Mouse (Mus musculus): ENCODE data around the gene Rexo4. TPM values are rescaled to one million over a fixed set of nuclear protein-coding genes. Genes with fewer than 3 reads are reported as not detected.

The Rexo4 gene
- 24.8 and 29.7 TPM in 2 replicates for polyA plus RNA-seq (2015; fragmentation: Nextera tagmentation; extraction: Ambion mirVana)

- peak within 1 kb of the TSS; percentile 95 for H3K27ac ChIP-seq
- H3K4me3 ChIP-seq (replicated peaks): peak within 1 kb of the TSS; percentile 87
- WGBS (ENCODE audit: insufficient replicate concordance): under 1% methylated on average over 50 of the region's 50 CpGs
- no peaks in the 10 kb centered on the region for H3K9me3 ChIP-seq (replicated peaks)
- DNase-seq: peak; percentile 87
- peak within 1 kb of the TSS; percentile 82 for H3K4me2 ChIP-seq
- peaks cover 28% of the 10 kb centered on the region for H3K36me3 ChIP-seq
- no peaks in the 10 kb centered on the region for H3K27me3 ChIP-seq
- peaks cover 32% of the 10 kb centered on the region for H3K4me1 ChIP-seq (replicated peaks)
- H3K9ac ChIP-seq: peak within 1 kb of the TSS; percentile 89
- peak; percentile 92 for ATAC-seq (ENCODE audit: low read depth)
These were observed at the start of gene Rexo4 for GRCm38 (mm10) chr2:26963923-26964723. Gene Rexo4, minus strand, starts transcription at chr2:26964386.

- ATAC-seq (ENCODE audit: low read depth): peak; percentile 93
- H3K27ac ChIP-seq: peak within 1 kb of the TSS; percentile 43
These were observed 45.6 kb upstream of the Rexo4 start, which contains the start of gene Cacfd1 for GRCm38 (mm10) chr2:27009714-27010244. Gene Cacfd1, plus strand, starts transcription at chr2:27009926.

GRCm38 (mm10) chr2:27007701-27008100 lies 43.5 kb upstream of the Rexo4 start:
- Histone ChIP-seq H3K27me3 (no peaks in the 10 kb centered on the region), H3K27ac (no peak overlapping the region), H3K36me3 (no peaks in the 10 kb centered on the region), H3K4me2 (no peak overlapping the region), H3K9me3 (replicated peaks) (no peaks in the 10 kb centered on the region), H3K9ac (no peak overlapping the region), H3K4me1 (replicated peaks) (peaks cover 22% of the 10 kb centered on the region), H3K4me3 (replicated peaks) (no peak overlapping the region)
- 59% methylated on average over 7 of the region's 7 CpGs for WGBS (ENCODE audit: insufficient replicate concordance)
- DNase-seq: no peak
- ATAC-seq (ENCODE audit: low read depth): no peak

More at GRCm38 (mm10) chr2:27009714-27010244, 45.6 kb upstream of the Rexo4 start, which contains the start of gene Cacfd1:
- H3K4me1 ChIP-seq (replicated peaks): peaks cover 22% of the 10 kb centered on the region
- WGBS (ENCODE audit: insufficient replicate concordance): under 1% methylated on average over 43 of the region's 43 CpGs
- peak within 1 kb of the TSS; percentile 80 for H3K4me2 ChIP-seq
- no peaks in the 10 kb centered on the region for H3K27me3 ChIP-seq
- DNase-seq: peak; percentile 78
- peak within 1 kb of the TSS; percentile 70 for H3K4me3 ChIP-seq (replicated peaks)
- H3K9ac ChIP-seq: peak within 1 kb of the TSS; percentile 84
- H3K36me3 ChIP-seq: peaks cover 10% of the 10 kb centered on the region
- H3K9me3 ChIP-seq (replicated peaks): no peaks in the 10 kb centered on the region

GRCm38 (mm10) chr2:27006255-27006654 lies 42.1 kb upstream of the Rexo4 start:
- Histone ChIP-seq H3K9me3 (replicated peaks) (no peaks in the 10 kb centered on the region), H3K27me3 (no peaks in the 10 kb centered on the region), H3K4me3 (replicated peaks) (no peak overlapping the region), H3K9ac (no peak overlapping the region), H3K36me3 (no peaks in the 10 kb centered on the region), H3K4me1 (replicated peaks) (peaks cover 19% of the 10 kb centered on the region), H3K4me2 (no peak overlapping the region), H3K27ac (no peak overlapping the region)
- ATAC-seq (ENCODE audit: low read depth): no peak
- WGBS (ENCODE audit: insufficient replicate concordance): 51% methylated on average over 4 of the region's 4 CpGs
- no peak for DNase-seq

- H3K4me3 ChIP-seq (replicated peaks): no peak overlapping the region
- no peaks in the 10 kb centered on the region for H3K36me3 ChIP-seq
- no peak for ATAC-seq (ENCODE audit: low read depth)
- no peak overlapping the region for H3K4me2 ChIP-seq
- no peaks in the 10 kb centered on the region for H3K9me3 ChIP-seq (replicated peaks)
- no peaks in the 10 kb centered on the region for H3K27me3 ChIP-seq
- no peak for DNase-seq
- no peak overlapping the region for H3K9ac ChIP-seq
- WGBS (ENCODE audit: insufficient replicate concordance): 66% methylated on average over 7 of the region's 7 CpGs
- H3K4me1 ChIP-seq (replicated peaks): peaks cover 6% of the 10 kb centered on the region
- H3K27ac ChIP-seq: no peak overlapping the region
These were observed 33.8 kb upstream of the Rexo4 start for GRCm38 (mm10) chr2:26997993-26998392.

GRCm38 (mm10) chr2:26997498-26997897 lies 33.3 kb upstream of the Rexo4 start:
- 83% methylated on average over 1 of the region's 1 CpGs for WGBS (ENCODE audit: insufficient replicate concordance)
- no peaks in the 10 kb centered on the region for H3K36me3 ChIP-seq
- peaks cover 6% of the 10 kb centered on the region for H3K4me1 ChIP-seq (replicated peaks)
- no peak overlapping the region for H3K4me2 ChIP-seq
- no peaks in the 10 kb centered on the region for H3K27me3 ChIP-seq
- DNase-seq (no peak), ATAC-seq (ENCODE audit: low read depth) (no peak)
- no peak overlapping the region for H3K4me3 ChIP-seq (replicated peaks)
- H3K9ac ChIP-seq: no peak overlapping the region
- no peak overlapping the region for H3K27ac ChIP-seq
- H3K9me3 ChIP-seq (replicated peaks): no peaks in the 10 kb centered on the region

GRCm38 (mm10) chr2:26993936-26994335 lies 29.8 kb upstream of the Rexo4 start:
- no peak overlapping the region for H3K9ac ChIP-seq
- H3K4me3 ChIP-seq (replicated peaks): no peak overlapping the region
- 53% methylated on average over 3 of the region's 3 CpGs for WGBS (ENCODE audit: insufficient replicate concordance)
- no peak for DNase-seq
- H3K27me3 ChIP-seq: no peaks in the 10 kb centered on the region
- ATAC-seq (ENCODE audit: low read depth): no peak
- no peak overlapping the region for H3K27ac ChIP-seq
- H3K36me3 ChIP-seq: no peaks in the 10 kb centered on the region
- H3K4me2 ChIP-seq: no peak overlapping the region
- peaks cover 6% of the 10 kb centered on the region for H3K4me1 ChIP-seq (replicated peaks)
- no peaks in the 10 kb centered on the region for H3K9me3 ChIP-seq (replicated peaks)

- no peaks in the 10 kb centered on the region for H3K36me3 ChIP-seq
- H3K27ac ChIP-seq: no peak overlapping the region
- no peak overlapping the region for H3K9ac ChIP-seq
- no peaks in the 10 kb centered on the region for H3K27me3 ChIP-seq
- no peaks in the 10 kb centered on the region for H3K9me3 ChIP-seq (replicated peaks)
- 64% methylated on average over 5 of the region's 5 CpGs for WGBS (ENCODE audit: insufficient replicate concordance)
- no peak overlapping the region for H3K4me3 ChIP-seq (replicated peaks)
- no peak for DNase-seq
- ATAC-seq (ENCODE audit: low read depth): no peak
- H3K4me2 ChIP-seq: no peak overlapping the region
- H3K4me1 ChIP-seq (replicated peaks): 0 out of 2 replicates have a peak, but pooled peaks cover 9% of the 10 kb centered on the region
These were observed 20.5 kb upstream of the Rexo4 start for GRCm38 (mm10) chr2:26984640-26985039.

- no peak for DNase-seq
- no peak overlapping the region for H3K9ac ChIP-seq
- no peak overlapping the region for H3K4me3 ChIP-seq (replicated peaks)
- 45% methylated on average over 2 of the region's 2 CpGs for WGBS (ENCODE audit: insufficient replicate concordance)
- no peak for ATAC-seq (ENCODE audit: low read depth)
- no peaks in the 10 kb centered on the region for H3K36me3 ChIP-seq
- 0 out of 2 replicates have a peak, but pooled peaks cover 9% of the 10 kb centered on the region for H3K4me1 ChIP-seq (replicated peaks)
- H3K9me3 ChIP-seq (replicated peaks): no peaks in the 10 kb centered on the region
- no peak overlapping the region for H3K4me2 ChIP-seq
- H3K27me3 ChIP-seq: no peaks in the 10 kb centered on the region
- no peak overlapping the region for H3K27ac ChIP-seq
These were observed 20.0 kb upstream of the Rexo4 start for GRCm38 (mm10) chr2:26984179-26984578.

GRCm38 (mm10) chr2:26980361-26980760 lies 16.2 kb upstream of the Rexo4 start:
- Histone ChIP-seq H3K27me3 (no peaks in the 10 kb centered on the region), H3K36me3 (no peaks in the 10 kb centered on the region), H3K9ac (no peak overlapping the region), H3K27ac (no peak overlapping the region), H3K4me3 (replicated peaks) (no peak overlapping the region), H3K4me2 (no peak overlapping the region), H3K4me1 (replicated peaks) (0 out of 2 replicates have a peak, but pooled peaks cover 9% of the 10 kb centered on the region), H3K9me3 (replicated peaks) (no peaks in the 10 kb centered on the region)
- ATAC-seq (ENCODE audit: low read depth) (no peak), DNase-seq (no peak)
- 53% methylated on average over 1 of the region's 1 CpGs for WGBS (ENCODE audit: insufficient replicate concordance)

GRCm38 (mm10) chr2:26973960-26974359 lies 9.8 kb upstream of the Rexo4 start:
- no peak overlapping the region for H3K9ac ChIP-seq
- H3K4me2 ChIP-seq: no peak overlapping the region
- peaks cover 4% of the 10 kb centered on the region; the same call in 1 of the 2 replicates for H3K27me3 ChIP-seq
- H3K27ac ChIP-seq: peak overlapping the region; percentile 55
- ATAC-seq (ENCODE audit: low read depth) (no peak), DNase-seq (no peak)
- no peaks in the 10 kb centered on the region for H3K9me3 ChIP-seq (replicated peaks)
- H3K4me3 ChIP-seq (replicated peaks): no peak overlapping the region
- 18% methylated on average over 4 of the region's 4 CpGs for WGBS (ENCODE audit: insufficient replicate concordance)
- no peaks in the 10 kb centered on the region for H3K36me3 ChIP-seq
- peaks cover 12% of the 10 kb centered on the region for H3K4me1 ChIP-seq (replicated peaks)

Data from liver, embryonic 13.5 days (tissue).